Mouse (Mus musculus): ENCODE measurements around the gene Trim23. TPM values are rescaled to one million over a fixed set of nuclear protein-coding genes. Genes with fewer than 3 reads are reported as not detected.

Gene Trim23
- total RNA-seq, 2 experiments from 2014 or later: 55.7 to 60.7 TPM

Other genes with a start within 250 kb of the Trim23 start
- 10 to 100 TPM; 19.9 to 25.7 TPM for gene Nln, start 69.2 kb upstream of the Trim23 start, total RNA-seq (2021)
- gene Sgtb, start 69.1 kb upstream of the Trim23 start, total RNA-seq (2021): 10 to 100 TPM; 69.0 to 76.2 TPM
- 10 to 100 TPM; 56.7 to 58.5 TPM for gene Trappc13, start 328 bp upstream of the Trim23 start, total RNA-seq (2021)
- 1 to 10 TPM in 1 of 2 experiments, under 1 TPM in 1; 0.86 to 1.5 TPM for gene Cenpk, start 49.8 kb downstream of the Trim23 start, total RNA-seq (2021)
- 10 to 100 TPM; 15.3 to 17.0 TPM for gene Ppwd1, start 50.0 kb downstream of the Trim23 start, total RNA-seq (2021)
- gene Adamts6, start 109.0 kb downstream of the Trim23 start, total RNA-seq (2021): 1 to 10 TPM; 4.8 to 5.8 TPM